Mouse (Mus musculus): ENCODE results near the gene Tnr.
A peak's percentile ranks its signal among the peaks of the same experiment; 100 is the strongest.

Gene Tnr

GRCm38 (mm10) chr1:159629822-159630589 lies 106.4 kb downstream of the Tnr start:
- no peak for DNase-seq (ENCODE audit: low spot score in 2 of 2)

GRCm38 (mm10) chr1:159632558-159632957 lies 109.0 kb downstream of the Tnr start:
- DNase-seq (ENCODE audit: low spot score in 2 of 2) = no peak

GRCm38 (mm10) chr1:159639408-159639807 lies 115.8 kb downstream of the Tnr start:
- DNase-seq (ENCODE audit: low spot score in 2 of 2) = no peak

GRCm38 (mm10) chr1:159645719-159646118 lies 122.2 kb downstream of the Tnr start:
- DNase-seq (ENCODE audit: low spot score in 2 of 2) = no peak

- no peak for DNase-seq (ENCODE audit: low spot score in 2 of 2)
These were observed 126.9 kb downstream of the Tnr start for GRCm38 (mm10) chr1:159650486-159650885.

- no peak for DNase-seq (ENCODE audit: low spot score in 2 of 2)
These were observed 131.7 kb downstream of the Tnr start for GRCm38 (mm10) chr1:159655241-159655640.

GRCm38 (mm10) chr1:159657856-159658542 lies 134.4 kb downstream of the Tnr start:
- no peak for DNase-seq (ENCODE audit: low spot score in 2 of 2)

- no peak for DNase-seq (ENCODE audit: low spot score in 2 of 2)
These were observed 137.3 kb downstream of the Tnr start for GRCm38 (mm10) chr1:159660620-159661501.

GRCm38 (mm10) chr1:159664496-159664895 lies 140.9 kb downstream of the Tnr start:
- no peak for DNase-seq (ENCODE audit: low spot score in 2 of 2)

- DNase-seq (ENCODE audit: low spot score in 2 of 2) = no peak
These were observed 141.4 kb downstream of the Tnr start for GRCm38 (mm10) chr1:159664945-159665344.

GRCm38 (mm10) chr1:159670629-159671150 lies 147.1 kb downstream of the Tnr start:
- no peak for DNase-seq (ENCODE audit: low spot score in 2 of 2)

GRCm38 (mm10) chr1:159671181-159671580 lies 147.6 kb downstream of the Tnr start:
- no peak for DNase-seq (ENCODE audit: low spot score in 2 of 2)

GRCm38 (mm10) chr1:159674240-159674639 lies 150.7 kb downstream of the Tnr start:
- DNase-seq (ENCODE audit: low spot score in 2 of 2) = no peak

GRCm38 (mm10) chr1:159675472-159675871 lies 151.9 kb downstream of the Tnr start:
- no peak for DNase-seq (ENCODE audit: low spot score in 2 of 2)

- DNase-seq (ENCODE audit: low spot score in 2 of 2) = no peak
These were observed 154.8 kb downstream of the Tnr start for GRCm38 (mm10) chr1:159678221-159678935.

GRCm38 (mm10) chr1:159681252-159681651 lies 157.7 kb downstream of the Tnr start:
- no peak for DNase-seq (ENCODE audit: low spot score in 2 of 2)

GRCm38 (mm10) chr1:159686476-159687231 lies 163.1 kb downstream of the Tnr start:
- no peak for DNase-seq (ENCODE audit: low spot score in 2 of 2)

GRCm38 (mm10) chr1:159696717-159697116 lies 173.1 kb downstream of the Tnr start:
- no peak for DNase-seq (ENCODE audit: low spot score in 2 of 2)

GRCm38 (mm10) chr1:159702038-159702437 lies 178.5 kb downstream of the Tnr start:
- DNase-seq (ENCODE audit: low spot score in 2 of 2) = peak in 1 of 2 experiments; percentile 31

GRCm38 (mm10) chr1:159704925-159705324 lies 181.4 kb downstream of the Tnr start:
- no peak for DNase-seq (ENCODE audit: low spot score in 2 of 2)

- no peak for DNase-seq (ENCODE audit: low spot score in 2 of 2)
These were observed 192.7 kb downstream of the Tnr start for GRCm38 (mm10) chr1:159716301-159716700.
